Mouse (Mus musculus) liver, embryonic 13.5 days (tissue): Measurements from ENCODE around the gene Hsd17b12. TPM values are rescaled to one million over a fixed set of nuclear protein-coding genes. Genes with fewer than 3 reads are reported as not detected.

ENCODE experiments used
- ATAC-seq: fragments of 200-750 bp; cut with Nextera tagmentation; 2 replicates; pipeline ENCODE4 v1.8.0; 2017; ENCODE audit warnings: low read depth, mild to moderate bottlenecking, moderate number of reproducible peaks, moderate library complexity
- DNase-seq: peaks from one replicate; pipeline ENCODE4 v3.0.0; 2022
- H3K27ac ChIP-seq: fragments of 300-500 bp; sonication (generic); 2 replicates; pipeline ENCODE4 v1.5.1; 2015; ENCODE audit warnings: moderate library complexity, mild to moderate bottlenecking, inconsistent platforms
- H3K27me3 ChIP-seq: fragments of 300-500 bp; sonication (generic); 2 replicates; pipeline ENCODE4 v1.6.1; 2015; ENCODE audit warnings: mild to moderate bottlenecking, inconsistent platforms
- H3K36me3 ChIP-seq: fragments of 300-500 bp; sonication (generic); 2 replicates; pipeline ENCODE4 v1.6.1; 2015; ENCODE audit warnings: mild to moderate bottlenecking, inconsistent platforms
- H3K4me1 ChIP-seq: fragments of 300-500 bp; sonication (generic); replicated peaks from 2 replicates; pipeline ENCODE4 v1.6.1; 2015; ENCODE audit warnings: inconsistent platforms
- H3K4me2 ChIP-seq: fragments of 300-500 bp; sonication (generic); 2 replicates; pipeline ENCODE4 v1.6.1; 2015; ENCODE audit warnings: inconsistent platforms, mild to moderate bottlenecking, moderate library complexity
- H3K4me3 ChIP-seq: fragments of 300-500 bp; sonication (generic); replicated peaks from 2 replicates; pipeline ENCODE4 v1.5.1; 2015; ENCODE audit warnings: mild to moderate bottlenecking, inconsistent platforms
- H3K9ac ChIP-seq: fragments of 300-500 bp; sonication (generic); 2 replicates; pipeline ENCODE4 v1.6.1; 2015; ENCODE audit warnings: mild to moderate bottlenecking, inconsistent platforms
- H3K9me3 ChIP-seq: fragments of 300-500 bp; sonication (generic); replicated peaks from 2 replicates; pipeline ENCODE4 v1.6.1; 2016; ENCODE audit warnings: inconsistent platforms
- WGBS: fragments of 180-500 bp; shearing (Covaris S2); methylation state at CpG from one replicate; pipeline ENCODE4 v1.1.7; 2015; ENCODE audit not compliant: insufficient replicate concordance; 5-methylcytosine and 5-hydroxymethylcytosine counted together
- polyA plus RNA-seq: library from polyadenylated mRNA; unstranded; fragments of >200 nt; fragmentation: Nextera tagmentation; extraction: Ambion mirVana; gene quantifications from 2 replicates; pipeline ENCODE4 v1.2.1, GENCODE M21; 2015

Hsd17b12 gene
- polyA plus RNA-seq, 1 experiment from 2014 or later = 69.2 TPM

DNA sequence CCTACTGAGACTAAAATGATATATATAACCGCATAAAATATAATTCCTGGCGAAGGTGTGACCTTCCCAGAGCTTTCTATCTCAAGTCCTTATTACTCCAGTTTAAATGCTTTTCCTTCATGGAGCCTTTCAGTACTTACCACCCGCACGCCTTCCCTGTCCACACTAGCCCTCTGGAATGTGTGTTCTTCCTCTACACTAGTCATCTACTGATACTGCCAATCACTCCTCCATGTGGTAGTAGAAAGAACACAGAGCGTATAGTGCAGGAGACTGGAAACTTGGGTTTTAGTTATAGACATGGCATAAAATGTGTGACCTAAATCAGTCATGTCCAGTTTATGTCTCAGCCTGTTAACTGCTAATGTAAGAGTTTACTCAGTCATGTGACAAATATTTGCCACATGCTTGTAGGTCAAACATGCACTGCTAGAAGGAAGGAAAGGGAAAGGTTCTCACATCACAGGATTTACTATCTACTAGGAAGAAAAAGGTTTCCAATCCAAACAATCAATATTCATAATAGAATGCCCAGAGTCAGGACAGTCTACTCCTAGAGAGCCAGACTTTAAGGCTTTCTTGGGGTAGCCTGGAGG lies 91.1 kb downstream of the Hsd17b12 start:
- Histone ChIP-seq H3K9me3 (no peaks in the 10 kb centered on the region), H3K27ac (no peak overlapping the region), H3K27me3 (no peaks in the 10 kb centered on the region), H3K4me2 (no peak overlapping the region), H3K4me1 (no peaks in the 10 kb centered on the region), H3K36me3 (peaks cover 11% of the 10 kb centered on the region; the same call in 1 of the 2 replicates), H3K9ac (no peak overlapping the region), H3K4me3 (no peak overlapping the region)
- ATAC-seq (no peak), DNase-seq (no peak)
- WGBS = 78% methylated on average over 5 of the region's 5 CpGs

DNA sequence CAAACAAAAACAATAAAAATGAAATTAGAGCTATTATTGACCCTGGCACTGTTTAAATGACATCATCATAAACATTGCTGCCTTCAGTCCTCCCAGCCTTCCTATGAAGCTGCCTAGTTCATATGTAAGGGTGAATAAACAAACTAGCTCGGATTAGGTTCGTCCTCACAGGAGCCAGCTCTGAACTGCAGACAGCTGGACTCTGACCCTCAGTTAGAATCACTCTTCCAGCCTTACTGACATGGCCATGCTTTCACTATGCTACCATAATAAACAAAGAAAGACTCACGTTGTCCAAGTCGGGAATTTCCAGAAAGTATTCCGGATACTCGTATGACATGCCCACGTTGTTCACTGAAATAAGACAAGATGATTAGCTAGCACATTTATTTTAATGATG lies 91.6 kb downstream of the Hsd17b12 start:
- DNase-seq (no peak), ATAC-seq (peak; percentile 43)
- H3K27me3 ChIP-seq = no peaks in the 10 kb centered on the region
- H3K36me3 ChIP-seq = peaks cover 11% of the 10 kb centered on the region; the same call in 1 of the 2 replicates
- 70% methylated on average over 7 of the region's 7 CpGs for WGBS
- H3K4me3 ChIP-seq = no peak overlapping the region
- H3K4me2 ChIP-seq = no peak overlapping the region
- no peaks in the 10 kb centered on the region for H3K4me1 ChIP-seq
- H3K27ac ChIP-seq = no peak overlapping the region
- no peak overlapping the region for H3K9ac ChIP-seq
- no peaks in the 10 kb centered on the region for H3K9me3 ChIP-seq

DNA sequence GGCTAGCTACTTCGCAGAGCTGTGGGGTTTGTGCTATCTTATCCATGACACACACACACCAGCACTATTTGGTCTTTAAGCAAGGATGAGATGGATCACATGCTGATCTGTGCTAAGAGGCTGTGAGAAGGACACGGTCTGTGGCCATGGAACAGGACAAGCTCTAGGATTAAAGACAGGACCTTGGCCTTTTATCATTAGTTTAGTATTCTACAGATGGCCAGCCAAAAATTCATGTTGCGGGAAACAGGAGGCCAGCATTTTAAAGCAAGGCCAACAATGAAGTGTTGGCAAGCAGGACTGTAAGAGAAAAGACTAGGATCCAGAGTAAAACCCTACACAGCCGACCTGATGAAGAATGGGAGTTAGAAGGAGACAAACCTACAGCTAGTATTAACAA lies 95.0 kb downstream of the Hsd17b12 start:
- no peak overlapping the region for H3K4me2 ChIP-seq
- no peak overlapping the region for H3K4me3 ChIP-seq
- no peaks in the 10 kb centered on the region for H3K27me3 ChIP-seq
- DNase-seq (no peak), ATAC-seq (no peak)
- H3K4me1 ChIP-seq = no peaks in the 10 kb centered on the region
- no peaks in the 10 kb centered on the region for H3K9me3 ChIP-seq
- no peak overlapping the region for H3K27ac ChIP-seq
- no peak overlapping the region for H3K9ac ChIP-seq
- WGBS = 70% methylated on average over 4 of the region's 4 CpGs
- H3K36me3 ChIP-seq = 0 out of 2 replicates have a peak, but pooled peaks cover 6% of the 10 kb centered on the region

- Histone ChIP-seq H3K27ac (no peak overlapping the region), H3K36me3 (no peaks in the 10 kb centered on the region), H3K9me3 (no peaks in the 10 kb centered on the region), H3K4me2 (no peak overlapping the region), H3K4me1 (no peaks in the 10 kb centered on the region), H3K4me3 (no peak overlapping the region), H3K9ac (no peak overlapping the region), H3K27me3 (no peaks in the 10 kb centered on the region)
- ATAC-seq = no peak
- WGBS = 75% methylated on average over 5 of the region's 5 CpGs
- no peak for DNase-seq
Measured at GRCm38 (mm10) chr2:94059459-94059858, 98.3 kb downstream of the Hsd17b12 start.

- H3K4me1 ChIP-seq = no peaks in the 10 kb centered on the region
- no peak for DNase-seq
Measured at GRCm38 (mm10) chr2:94054813-94055212, 103.0 kb downstream of the Hsd17b12 start.

GRCm38 (mm10) chr2:94051952-94052351 lies 105.8 kb downstream of the Hsd17b12 start:
- no peak overlapping the region for H3K4me3 ChIP-seq
- DNase-seq = no peak
- H3K9me3 ChIP-seq = no peaks in the 10 kb centered on the region
- H3K4me1 ChIP-seq = no peaks in the 10 kb centered on the region
- no peak for ATAC-seq
- no peak overlapping the region for H3K4me2 ChIP-seq
- H3K36me3 ChIP-seq = no peaks in the 10 kb centered on the region; the same call in 1 of the 2 replicates
- no peaks in the 10 kb centered on the region for H3K27me3 ChIP-seq
- 88% methylated on average over 5 of the region's 5 CpGs for WGBS
- H3K9ac ChIP-seq = no peak overlapping the region
- no peak overlapping the region for H3K27ac ChIP-seq

More at GRCm38 (mm10) chr2:94054813-94055212, 103.0 kb downstream of the Hsd17b12 start:
- Histone ChIP-seq H3K36me3 (no peaks in the 10 kb centered on the region; the same call in 1 of the 2 replicates), H3K27me3 (no peaks in the 10 kb centered on the region), H3K4me3 (no peak overlapping the region), H3K9ac (no peak overlapping the region), H3K9me3 (no peaks in the 10 kb centered on the region), H3K4me2 (no peak overlapping the region), H3K27ac (no peak overlapping the region)
- no peak for ATAC-seq

DNA sequence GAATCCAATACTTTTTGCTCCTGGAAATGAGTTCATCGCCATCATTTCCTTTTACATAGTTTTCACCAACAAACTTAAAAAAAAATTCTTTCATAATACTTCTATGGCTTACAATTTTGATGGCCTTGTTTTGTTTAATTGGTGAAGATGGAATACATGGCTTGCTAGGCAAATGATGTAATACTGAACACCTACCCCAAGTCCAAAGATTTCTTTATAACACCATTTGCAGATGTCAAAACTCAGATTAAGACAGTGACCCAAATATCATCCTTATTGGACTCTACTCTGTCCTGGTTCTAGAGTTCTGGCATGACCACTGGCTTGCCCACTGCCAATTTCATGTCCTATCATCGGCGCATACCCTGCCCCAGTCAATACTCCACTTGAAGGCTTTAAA lies 106.9 kb downstream of the Hsd17b12 start:
- no peaks in the 10 kb centered on the region for H3K9me3 ChIP-seq
- H3K4me1 ChIP-seq = no peaks in the 10 kb centered on the region
- H3K4me2 ChIP-seq = no peak overlapping the region
- H3K9ac ChIP-seq = no peak overlapping the region
- no peak for DNase-seq
- no peak overlapping the region for H3K4me3 ChIP-seq
- no peaks in the 10 kb centered on the region for H3K27me3 ChIP-seq
- no peaks in the 10 kb centered on the region; the same call in 1 of the 2 replicates for H3K36me3 ChIP-seq
- WGBS = 87% methylated on average over 3 of the region's 3 CpGs
- ATAC-seq = no peak
- no peak overlapping the region for H3K27ac ChIP-seq

DNA sequence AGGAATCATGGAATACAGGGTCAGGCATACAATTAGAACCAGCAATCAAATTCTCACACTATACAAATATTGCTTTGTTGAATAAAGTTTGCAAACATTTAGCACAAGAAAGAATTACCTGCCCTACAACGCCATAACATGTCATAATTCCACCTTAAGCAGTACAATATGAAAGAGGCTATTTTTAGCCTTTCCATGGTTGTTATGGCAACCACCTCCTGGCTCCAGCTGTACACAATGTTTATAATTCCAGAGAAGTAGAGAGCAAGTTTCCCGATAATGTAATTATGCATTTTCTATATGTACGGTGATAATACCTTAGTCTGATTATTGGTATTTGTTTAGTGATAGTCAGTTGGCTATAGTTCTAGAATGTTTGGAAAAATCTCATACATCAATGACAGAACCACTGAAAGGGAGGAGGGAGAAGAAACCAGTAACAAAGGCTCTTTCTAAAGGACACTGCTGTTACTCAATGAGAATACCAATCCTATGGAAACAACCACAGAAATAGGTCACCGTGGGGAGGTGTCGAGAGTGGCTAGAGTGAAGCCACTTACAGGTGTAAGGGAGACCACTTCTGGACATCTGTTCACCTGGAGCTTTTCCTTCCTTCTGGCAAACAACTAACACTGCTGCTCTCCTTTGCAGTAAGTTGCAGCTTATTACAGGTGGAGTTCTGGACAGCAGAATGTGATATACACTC lies 108.1 kb downstream of the Hsd17b12 start:
- WGBS = 74% methylated on average over 5 of the region's 5 CpGs

DNA sequence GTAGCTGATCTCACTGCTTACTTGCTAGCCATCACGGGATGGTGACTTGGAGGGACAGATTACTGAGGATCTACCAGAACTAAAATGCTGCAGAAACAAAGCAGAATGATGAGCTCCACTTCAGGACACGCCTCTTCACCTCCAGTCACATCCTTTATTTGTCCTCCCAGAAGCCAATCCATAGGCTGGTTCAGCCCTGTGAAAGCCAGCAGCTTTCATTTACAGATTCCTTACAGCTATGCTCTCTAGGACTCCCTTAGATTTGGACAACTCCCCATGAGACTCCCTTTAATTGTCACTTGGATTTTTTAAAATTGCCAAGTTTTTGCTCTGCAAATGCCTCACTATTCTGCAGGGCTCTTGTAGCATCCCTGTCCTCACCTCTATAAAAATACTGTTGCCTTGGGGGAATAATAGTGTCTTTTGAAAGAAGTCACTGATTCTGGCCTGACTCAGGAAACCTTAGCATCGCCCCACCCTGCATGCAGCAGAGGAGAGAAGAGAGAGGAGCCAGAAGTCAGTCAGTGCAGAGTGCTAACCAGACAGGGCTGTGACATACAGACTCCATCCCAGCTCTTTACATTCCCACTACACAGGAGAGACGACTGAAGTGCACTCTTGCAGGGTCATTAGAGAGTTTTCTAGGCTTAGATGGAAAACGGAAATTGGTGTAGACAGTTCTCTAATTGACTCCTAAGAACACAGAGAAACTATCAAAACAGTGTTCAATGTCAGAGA lies 108.9 kb downstream of the Hsd17b12 start:
- no peak overlapping the region for H3K4me2 ChIP-seq
- H3K27me3 ChIP-seq = no peaks in the 10 kb centered on the region
- H3K27ac ChIP-seq = no peak overlapping the region
- 0 out of 2 replicates have a peak, but pooled peaks cover 8% of the 10 kb centered on the region for H3K4me1 ChIP-seq
- H3K4me3 ChIP-seq = no peak overlapping the region
- DNase-seq (no peak), ATAC-seq (no peak)
- no peaks in the 10 kb centered on the region for H3K9me3 ChIP-seq
- 67% methylated on average over 5 of the region's 5 CpGs for WGBS
- no peaks in the 10 kb centered on the region; the same call in 1 of the 2 replicates for H3K36me3 ChIP-seq
- H3K9ac ChIP-seq = no peak overlapping the region

More for the DNA sequence above, 108.1 kb downstream of the Hsd17b12 start:
- Histone ChIP-seq H3K9me3 (no peaks in the 10 kb centered on the region), H3K27me3 (no peaks in the 10 kb centered on the region), H3K36me3 (no peaks in the 10 kb centered on the region; the same call in 1 of the 2 replicates), H3K4me3 (no peak overlapping the region), H3K9ac (no peak overlapping the region), H3K4me2 (no peak overlapping the region), H3K4me1 (0 out of 2 replicates have a peak, but pooled peaks cover 5% of the 10 kb centered on the region), H3K27ac (no peak overlapping the region)
- ATAC-seq (no peak), DNase-seq (no peak)

GRCm38 (mm10) chr2:94048271-94048670 lies 109.5 kb downstream of the Hsd17b12 start:
- Histone ChIP-seq H3K4me3 (no peak overlapping the region), H3K4me1 (0 out of 2 replicates have a peak, but pooled peaks cover 8% of the 10 kb centered on the region), H3K27ac (no peak overlapping the region), H3K9ac (no peak overlapping the region), H3K9me3 (no peaks in the 10 kb centered on the region), H3K27me3 (no peaks in the 10 kb centered on the region), H3K4me2 (no peak overlapping the region), H3K36me3 (no peaks in the 10 kb centered on the region; the same call in 1 of the 2 replicates)
- WGBS = 70% methylated on average over 1 of the region's 1 CpGs
- DNase-seq (no peak), ATAC-seq (no peak)

DNA sequence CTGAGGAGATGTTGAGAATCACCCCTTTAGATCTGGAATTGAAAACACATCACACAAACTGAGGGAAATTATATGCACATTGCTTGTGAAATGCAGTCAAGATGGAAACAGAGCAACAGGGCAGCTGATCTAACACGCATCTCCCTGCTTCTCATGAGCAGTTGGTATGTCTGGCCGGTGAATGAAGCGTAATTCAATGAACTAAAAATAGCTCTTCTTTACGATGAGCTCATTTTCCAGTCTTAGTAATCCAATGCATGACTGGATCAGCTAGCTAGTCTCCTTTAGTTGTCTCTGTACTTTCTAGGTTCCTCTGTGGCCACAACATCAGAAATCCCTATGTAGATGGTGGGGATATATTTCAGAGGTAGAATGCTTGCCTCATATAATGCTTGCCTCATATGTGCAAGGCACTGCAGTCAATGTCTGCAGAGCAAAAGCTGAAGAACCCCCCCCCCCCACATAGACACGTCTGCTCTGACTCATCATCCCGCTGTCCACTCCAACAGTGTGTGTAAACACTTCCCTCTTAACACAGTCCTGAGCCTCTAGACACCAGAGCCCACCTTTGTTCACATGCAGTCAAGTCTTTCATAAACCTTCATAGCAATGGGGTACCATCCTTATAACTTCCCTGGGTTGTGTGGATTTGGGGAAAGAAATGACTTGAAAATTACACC lies 112.2 kb downstream of the Hsd17b12 start:
- WGBS = 72% methylated on average over 6 of the region's 6 CpGs
- Histone ChIP-seq H3K9ac (no peak overlapping the region), H3K4me1 (0 out of 2 replicates have a peak, but pooled peaks cover 8% of the 10 kb centered on the region), H3K4me2 (no peak overlapping the region), H3K4me3 (no peak overlapping the region), H3K9me3 (no peaks in the 10 kb centered on the region), H3K27me3 (no peaks in the 10 kb centered on the region), H3K36me3 (0 out of 2 replicates have a peak, but pooled peaks cover 7% of the 10 kb centered on the region), H3K27ac (no peak overlapping the region)
- ATAC-seq (no peak), DNase-seq (no peak)
